Mouse (Mus musculus): ENCODE results near the gene Gng2. TPM values are rescaled to one million over a fixed set of nuclear protein-coding genes. Genes with fewer than 3 reads are reported as not detected.
"Not testable (repeated sequence)": the region's sequence is repeated elsewhere in the genome, so short reads cannot be mapped to it uniquely, and the experiment has no call there.

The Gng2 gene
- polyA plus RNA-seq, 1 experiment from 2014 or later: 32.7 TPM

DNA sequence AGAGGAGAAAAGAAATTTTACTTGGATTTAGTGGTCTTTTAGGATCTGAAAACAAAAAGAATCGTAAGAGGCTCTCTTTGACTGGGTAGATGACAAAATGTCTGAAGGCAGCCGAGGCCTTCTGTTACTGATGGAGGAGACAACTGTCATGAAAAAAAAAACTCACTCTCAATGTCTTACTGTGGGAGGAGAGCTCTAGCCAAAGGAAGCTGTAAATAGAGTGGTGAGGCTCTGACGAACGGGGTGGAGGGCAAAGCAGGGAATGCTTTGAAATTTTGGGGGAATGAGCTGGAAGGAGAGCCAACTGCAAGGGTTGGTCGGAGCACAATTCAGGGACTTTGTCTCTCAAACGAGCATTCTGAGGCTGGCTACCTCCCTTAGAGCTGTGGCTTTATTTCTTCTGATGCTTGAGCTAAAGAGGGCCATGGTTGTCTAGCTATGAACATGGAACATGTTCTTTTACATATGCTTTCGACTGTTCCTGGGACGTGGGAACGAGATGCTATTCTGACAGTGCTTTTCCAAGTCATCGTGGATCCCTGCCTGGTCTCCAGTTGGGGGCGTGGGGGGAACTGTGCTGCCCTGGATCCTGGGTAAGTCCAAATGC lies 103.1 kb downstream of the Gng2 start:
- Histone ChIP-seq H3K9me3 (ENCODE audit: control insufficient read depth, low read length) (no peaks in the 10 kb centered on the region), H3K27ac (ENCODE audit: low read depth, low read length) (no peak overlapping the region), H3K27me3 (replicated peaks; ENCODE audit: control insufficient read depth, insufficient read depth, low read length) (no peaks in the 10 kb centered on the region), H3K4me3 (ENCODE audit: low read depth, low read length) (no peak overlapping the region), H3K4me1 (replicated peaks; ENCODE audit: control insufficient read depth, insufficient read depth, low read length) (no peaks in the 10 kb centered on the region), H3K9ac (ENCODE audit: low read depth, low read length) (no peak overlapping the region), H3K36me3 (ENCODE audit: control insufficient read depth, insufficient read depth, low read length) (no peaks in the 10 kb centered on the region), H3K4me2 (no peak overlapping the region)
- ATAC-seq (replicated peaks; ENCODE audit: low FRiP score) (no peak), DNase-seq (ENCODE audit: low spot score) (no peak)
- 79% methylated on average over 11 of the region's 11 CpGs for WGBS

DNA sequence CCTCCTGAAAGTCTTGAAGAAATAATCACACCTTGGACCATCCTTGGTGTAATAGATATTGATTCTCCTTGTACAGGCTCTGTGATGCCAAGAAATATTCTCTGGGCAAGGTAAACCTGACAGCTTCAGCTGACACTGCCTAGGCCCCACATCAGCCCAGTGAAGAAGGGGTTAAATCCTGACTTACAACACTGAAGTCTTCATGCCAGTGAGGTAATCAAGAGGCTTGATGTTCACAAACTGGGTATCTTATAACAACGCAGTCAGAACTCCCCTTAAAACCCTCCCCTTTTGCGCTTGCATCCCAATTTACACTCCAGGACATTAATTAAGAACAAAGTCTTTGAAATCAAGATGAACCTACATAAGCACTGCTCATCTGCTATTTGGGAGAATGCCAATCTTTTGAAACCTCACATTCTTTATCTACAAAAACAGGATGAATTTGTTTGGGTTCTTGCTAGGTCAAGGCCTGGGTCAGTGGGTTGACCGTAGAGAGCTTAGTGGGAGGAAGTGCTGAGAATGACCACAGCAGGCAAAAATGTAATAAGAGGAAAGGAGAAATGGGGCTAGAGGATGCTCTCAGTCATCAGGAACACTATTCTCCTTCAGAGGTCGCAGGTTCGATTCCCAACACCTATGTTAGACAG lies 110.0 kb downstream of the Gng2 start:
- H3K36me3 ChIP-seq (ENCODE audit: control insufficient read depth, insufficient read depth, low read length): no peaks in the 10 kb centered on the region
- H3K27me3 ChIP-seq (replicated peaks; ENCODE audit: control insufficient read depth, insufficient read depth, low read length): no peaks in the 10 kb centered on the region
- DNase-seq (ENCODE audit: low spot score): no peak
- ATAC-seq (replicated peaks; ENCODE audit: low FRiP score): no peak
- H3K9me3 ChIP-seq (ENCODE audit: control insufficient read depth, low read length): no peaks in the 10 kb centered on the region
- 59% methylated on average over 5 of the region's 5 CpGs for WGBS
- no peak overlapping the region for H3K9ac ChIP-seq (ENCODE audit: low read depth, low read length)
- H3K27ac ChIP-seq (ENCODE audit: low read depth, low read length): no peak overlapping the region
- H3K4me3 ChIP-seq (ENCODE audit: low read depth, low read length): no peak overlapping the region
- H3K4me2 ChIP-seq: no peak overlapping the region
- no peaks in the 10 kb centered on the region for H3K4me1 ChIP-seq (replicated peaks; ENCODE audit: control insufficient read depth, insufficient read depth, low read length)

DNA sequence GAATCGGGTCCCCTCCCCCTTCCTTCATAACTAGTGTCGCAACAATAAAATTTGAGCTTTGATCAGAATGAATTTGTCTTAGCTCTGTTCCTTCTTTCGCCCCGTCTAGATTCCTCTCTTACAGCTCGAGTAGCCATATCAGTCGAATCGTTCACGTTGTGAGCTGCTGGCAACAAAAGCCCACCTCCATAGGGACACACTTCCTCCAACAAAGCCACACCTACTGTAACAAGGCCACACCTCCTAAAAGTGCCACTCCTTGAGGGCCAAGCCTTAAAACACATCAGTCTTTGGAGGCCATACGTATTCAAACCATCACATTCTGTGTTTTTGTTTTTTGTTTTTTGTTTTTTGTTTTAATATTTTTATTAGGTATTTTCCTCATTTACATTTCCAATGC lies 112.3 kb downstream of the Gng2 start:
- H3K9ac ChIP-seq (ENCODE audit: low read depth, low read length); H3K9me3 ChIP-seq (ENCODE audit: control insufficient read depth, low read length); DNase-seq (ENCODE audit: low spot score); H3K36me3 ChIP-seq (ENCODE audit: control insufficient read depth, insufficient read depth, low read length); H3K27ac ChIP-seq (ENCODE audit: low read depth, low read length); H3K4me2 ChIP-seq; ATAC-seq (replicated peaks; ENCODE audit: low FRiP score); H3K4me3 ChIP-seq (ENCODE audit: low read depth, low read length); H3K27me3 ChIP-seq (replicated peaks; ENCODE audit: control insufficient read depth, insufficient read depth, low read length); H3K4me1 ChIP-seq (replicated peaks; ENCODE audit: control insufficient read depth, insufficient read depth, low read length): not testable (repeated sequence)
- 84% methylated on average over 9 of the region's 9 CpGs for WGBS

DNA sequence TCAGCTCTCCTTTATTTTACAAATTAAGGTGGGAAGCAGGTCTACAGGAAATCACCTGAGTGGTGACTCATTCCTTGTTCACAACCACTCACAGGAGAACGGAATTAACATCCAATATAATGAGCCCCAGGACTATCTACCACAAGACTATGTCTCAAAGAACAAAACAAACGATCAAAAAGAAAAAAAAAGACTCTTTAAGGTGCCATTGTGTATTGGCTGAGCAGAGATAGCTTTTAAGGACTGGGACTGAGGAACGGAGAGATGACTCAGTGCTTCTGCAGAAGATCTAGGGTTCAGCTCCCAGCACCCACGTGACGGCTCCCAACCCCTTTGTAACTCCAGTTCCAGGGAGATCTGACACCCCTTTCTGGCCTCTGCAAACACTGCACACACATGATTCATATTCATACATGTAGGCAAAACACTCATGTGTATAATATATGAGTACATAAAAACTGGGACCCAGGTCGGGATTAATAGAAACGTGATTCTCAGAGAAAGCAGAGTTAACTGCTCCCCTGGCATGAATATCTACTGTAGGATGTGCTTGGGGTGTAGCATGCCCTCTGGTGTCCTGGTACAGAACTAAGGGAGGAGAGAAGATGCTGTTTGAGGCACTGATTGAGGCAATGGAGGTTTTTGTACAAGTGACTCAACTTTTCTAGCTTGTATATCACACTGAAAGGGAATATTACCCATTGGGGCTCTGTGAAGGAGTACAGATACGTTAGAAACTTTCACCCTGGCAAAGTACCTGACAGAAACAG lies 115.9 kb downstream of the Gng2 start:
- ATAC-seq (replicated peaks; ENCODE audit: low FRiP score): no peak
- WGBS: 78% methylated on average over 8 of the region's 8 CpGs
- DNase-seq (ENCODE audit: low spot score): no peak
- Histone ChIP-seq H3K27me3 (replicated peaks; ENCODE audit: control insufficient read depth, insufficient read depth, low read length) (no peaks in the 10 kb centered on the region), H3K9me3 (ENCODE audit: control insufficient read depth, low read length) (no peaks in the 10 kb centered on the region), H3K4me1 (replicated peaks; ENCODE audit: control insufficient read depth, insufficient read depth, low read length) (no peaks in the 10 kb centered on the region), H3K27ac (ENCODE audit: low read depth, low read length) (no peak overlapping the region), H3K36me3 (ENCODE audit: control insufficient read depth, insufficient read depth, low read length) (no peaks in the 10 kb centered on the region), H3K4me3 (ENCODE audit: low read depth, low read length) (no peak overlapping the region), H3K4me2 (no peak overlapping the region), H3K9ac (ENCODE audit: low read depth, low read length) (no peak overlapping the region)

DNA sequence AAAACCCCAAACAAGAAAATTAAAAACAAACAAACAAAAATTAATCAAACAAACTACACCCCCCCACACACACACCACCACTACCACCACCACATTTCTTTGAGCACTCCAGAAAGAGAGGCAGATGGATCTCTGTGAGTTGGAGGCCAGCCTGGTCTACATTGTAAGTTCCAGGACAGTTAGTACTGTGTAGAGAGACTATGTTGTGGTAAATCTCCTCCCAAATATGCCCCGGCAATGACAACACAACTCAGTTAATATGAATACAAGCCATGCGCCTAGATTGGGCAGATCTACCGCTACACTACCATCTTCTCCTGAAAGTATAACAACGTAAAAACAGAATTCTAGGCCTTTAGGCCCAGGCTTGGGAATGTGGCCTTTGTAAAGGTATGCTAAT lies 117.1 kb downstream of the Gng2 start:
- Histone ChIP-seq H3K36me3 (ENCODE audit: control insufficient read depth, insufficient read depth, low read length) (no peaks in the 10 kb centered on the region), H3K27ac (ENCODE audit: low read depth, low read length) (no peak overlapping the region), H3K27me3 (replicated peaks; ENCODE audit: control insufficient read depth, insufficient read depth, low read length) (no peaks in the 10 kb centered on the region), H3K9me3 (ENCODE audit: control insufficient read depth, low read length) (no peaks in the 10 kb centered on the region), H3K4me3 (ENCODE audit: low read depth, low read length) (no peak overlapping the region), H3K4me1 (replicated peaks; ENCODE audit: control insufficient read depth, insufficient read depth, low read length) (no peaks in the 10 kb centered on the region), H3K4me2 (no peak overlapping the region), H3K9ac (ENCODE audit: low read depth, low read length) (no peak overlapping the region)
- DNase-seq (ENCODE audit: low spot score) (no peak), ATAC-seq (replicated peaks; ENCODE audit: low FRiP score) (no peak)
- WGBS: 91% methylated on average over 4 of the region's 4 CpGs

DNA sequence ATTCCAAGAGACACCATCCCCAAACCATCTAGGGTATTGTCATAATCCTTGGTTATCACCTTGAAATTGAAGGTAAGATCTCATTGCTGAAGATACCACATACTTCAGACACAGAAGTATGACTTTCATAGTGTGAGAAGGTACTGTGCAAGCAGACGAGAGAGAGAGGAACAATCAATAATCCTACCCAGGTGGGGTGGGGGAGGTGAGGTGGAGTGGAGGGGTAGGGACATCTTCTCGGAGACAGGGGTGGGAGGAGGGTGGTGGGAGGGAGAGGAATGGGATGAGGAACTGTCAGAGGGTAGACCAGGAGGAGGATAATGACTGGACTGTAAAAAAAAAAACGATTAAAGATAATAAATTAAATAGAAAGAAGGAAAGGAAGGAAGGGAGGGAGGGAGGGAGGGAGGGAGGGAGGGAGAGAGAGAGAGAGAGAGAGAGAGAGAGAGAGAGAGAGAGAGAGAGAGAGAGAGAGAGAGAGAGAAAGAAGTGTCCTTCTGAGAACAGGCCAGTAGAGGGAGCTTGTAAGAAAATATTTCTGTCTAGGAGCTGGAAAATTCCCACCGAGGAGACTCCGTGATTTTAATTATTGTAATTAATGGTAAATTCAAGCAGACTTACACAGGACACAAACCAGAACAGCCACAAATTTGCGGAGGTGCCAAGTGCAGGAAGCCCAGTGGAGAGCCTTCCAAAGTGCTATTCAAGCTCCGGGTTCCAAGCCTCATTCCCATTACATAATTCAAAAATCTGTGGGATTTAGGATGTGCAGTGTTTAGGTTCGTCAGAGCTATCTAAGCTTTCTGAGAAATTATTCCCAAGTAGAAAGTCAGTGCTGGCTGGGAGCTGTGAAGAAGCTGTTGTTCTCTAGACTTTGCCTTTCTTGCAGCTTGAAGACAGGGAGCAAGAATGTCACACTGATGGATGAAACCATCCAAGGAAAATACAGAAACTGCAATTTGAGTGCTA lies 118.3 kb downstream of the Gng2 start:
- Histone ChIP-seq H3K4me3 (ENCODE audit: low read depth, low read length) (no peak overlapping the region), H3K9me3 (ENCODE audit: control insufficient read depth, low read length) (no peaks in the 10 kb centered on the region), H3K27ac (ENCODE audit: low read depth, low read length) (no peak overlapping the region), H3K9ac (ENCODE audit: low read depth, low read length) (no peak overlapping the region), H3K27me3 (replicated peaks; ENCODE audit: control insufficient read depth, insufficient read depth, low read length) (no peaks in the 10 kb centered on the region), H3K4me2 (no peak overlapping the region), H3K36me3 (ENCODE audit: control insufficient read depth, insufficient read depth, low read length) (no peaks in the 10 kb centered on the region), H3K4me1 (replicated peaks; ENCODE audit: control insufficient read depth, insufficient read depth, low read length) (no peaks in the 10 kb centered on the region)
- 46% methylated on average over 8 of the region's 8 CpGs for WGBS
- ATAC-seq (replicated peaks; ENCODE audit: low FRiP score): no peak
- DNase-seq (ENCODE audit: low spot score): no peak

DNA sequence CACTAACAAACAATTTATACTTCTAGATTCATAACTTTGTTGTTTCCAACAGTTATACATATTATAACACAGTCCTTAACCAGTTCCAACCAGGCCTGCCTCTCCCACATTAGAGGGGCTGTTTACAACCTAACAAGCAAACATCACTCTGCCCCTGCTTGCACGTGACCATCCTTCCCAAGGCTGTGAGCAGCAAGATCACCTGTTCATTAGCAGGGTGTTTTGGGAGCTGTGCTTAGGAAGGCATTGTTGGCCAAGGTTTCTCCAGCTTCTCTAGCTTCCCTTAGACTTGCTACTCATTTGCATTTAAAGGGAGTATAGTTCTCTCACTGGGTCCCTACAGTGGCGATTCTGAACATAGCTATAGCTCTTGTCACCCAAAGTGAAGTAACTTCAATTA lies 119.1 kb downstream of the Gng2 start:
- Histone ChIP-seq H3K4me1 (replicated peaks; ENCODE audit: control insufficient read depth, insufficient read depth, low read length) (no peaks in the 10 kb centered on the region), H3K36me3 (ENCODE audit: control insufficient read depth, insufficient read depth, low read length) (no peaks in the 10 kb centered on the region), H3K27ac (ENCODE audit: low read depth, low read length) (no peak overlapping the region), H3K4me2 (no peak overlapping the region), H3K4me3 (ENCODE audit: low read depth, low read length) (no peak overlapping the region), H3K9me3 (ENCODE audit: control insufficient read depth, low read length) (no peaks in the 10 kb centered on the region), H3K27me3 (replicated peaks; ENCODE audit: control insufficient read depth, insufficient read depth, low read length) (no peaks in the 10 kb centered on the region), H3K9ac (ENCODE audit: low read depth, low read length) (no peak overlapping the region)
- ATAC-seq (replicated peaks; ENCODE audit: low FRiP score) (no peak), DNase-seq (ENCODE audit: low spot score) (no peak)
- WGBS: 81% methylated on average over 2 of the region's 2 CpGs

DNA sequence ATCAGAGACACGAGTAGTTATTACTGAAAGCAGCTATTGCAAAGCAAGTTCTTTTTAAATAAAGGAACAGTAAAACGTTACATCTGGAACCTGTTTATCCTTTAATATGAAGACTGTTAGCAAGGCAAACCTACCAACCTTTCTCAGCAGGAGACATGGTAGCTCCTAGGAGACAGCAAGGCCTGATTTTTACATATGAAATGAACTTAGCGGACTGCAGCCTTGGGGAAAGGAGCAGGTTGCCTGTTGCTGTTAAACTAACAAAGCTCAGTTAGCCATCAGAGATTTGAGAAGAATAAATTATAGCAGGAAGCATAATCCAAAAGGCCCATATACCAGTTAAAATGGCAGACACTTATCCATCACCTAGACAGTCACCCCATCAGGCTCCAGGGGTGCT lies 124.0 kb downstream of the Gng2 start:
- ATAC-seq (replicated peaks; ENCODE audit: low FRiP score): no peak
- 66% methylated on average over 3 of the region's 3 CpGs for WGBS
- no peaks in the 10 kb centered on the region for H3K36me3 ChIP-seq (ENCODE audit: control insufficient read depth, insufficient read depth, low read length)

More for the DNA sequence above, 124.0 kb downstream of the Gng2 start:
- H3K4me1 ChIP-seq (replicated peaks; ENCODE audit: control insufficient read depth, insufficient read depth, low read length): no peaks in the 10 kb centered on the region
- H3K4me2 ChIP-seq: no peak overlapping the region
- no peak overlapping the region for H3K9ac ChIP-seq (ENCODE audit: low read depth, low read length)
- no peak overlapping the region for H3K4me3 ChIP-seq (ENCODE audit: low read depth, low read length)
- no peak for DNase-seq (ENCODE audit: low spot score)
- H3K27ac ChIP-seq (ENCODE audit: low read depth, low read length): no peak overlapping the region
- H3K9me3 ChIP-seq (ENCODE audit: control insufficient read depth, low read length): no peaks in the 10 kb centered on the region
- H3K27me3 ChIP-seq (replicated peaks; ENCODE audit: control insufficient read depth, insufficient read depth, low read length): no peaks in the 10 kb centered on the region
